Mouse (Mus musculus) ES-Bruce4 (cell line): ENCODE data around the gene Pgam5.

Experiments used
- CTCF ChIP-seq: IDR thresholded peaks from one replicate; pipeline ENCODE4 v1.8.1; 2011; ENCODE audit warnings: low read depth, low read length
- EP300 ChIP-seq: IDR thresholded peaks from 2 replicates; pipeline ENCODE4 v1.6.1; 2011; ENCODE audit warnings: low read depth, low read length; ENCODE audit not compliant: insufficient read depth

DNA sequence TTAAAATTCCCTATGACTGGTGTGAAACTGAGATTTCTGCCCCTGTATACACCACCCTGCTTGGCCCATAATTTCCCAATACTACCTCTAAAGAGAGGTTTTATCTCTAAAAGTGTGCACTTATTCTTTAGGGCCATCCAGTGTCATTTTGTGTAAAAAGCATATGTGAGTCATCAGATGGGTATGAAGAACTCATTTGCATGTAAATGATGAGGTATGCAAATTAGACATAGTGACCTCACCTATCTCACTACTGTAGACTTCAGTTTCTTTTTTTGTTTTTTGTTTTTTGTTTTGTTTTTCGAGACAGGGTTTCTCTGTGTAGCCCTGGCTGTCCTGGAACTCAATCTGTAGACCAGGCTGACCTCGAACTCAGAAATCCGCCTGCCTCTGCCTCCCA, 43.4 kb upstream of the Pgam5 start:
- TF ChIP-seq EP300 (no peak), CTCF (no peak)
